Mouse (Mus musculus): ENCODE results near the gene Nrxn2.

The Nrxn2 gene

DNA sequence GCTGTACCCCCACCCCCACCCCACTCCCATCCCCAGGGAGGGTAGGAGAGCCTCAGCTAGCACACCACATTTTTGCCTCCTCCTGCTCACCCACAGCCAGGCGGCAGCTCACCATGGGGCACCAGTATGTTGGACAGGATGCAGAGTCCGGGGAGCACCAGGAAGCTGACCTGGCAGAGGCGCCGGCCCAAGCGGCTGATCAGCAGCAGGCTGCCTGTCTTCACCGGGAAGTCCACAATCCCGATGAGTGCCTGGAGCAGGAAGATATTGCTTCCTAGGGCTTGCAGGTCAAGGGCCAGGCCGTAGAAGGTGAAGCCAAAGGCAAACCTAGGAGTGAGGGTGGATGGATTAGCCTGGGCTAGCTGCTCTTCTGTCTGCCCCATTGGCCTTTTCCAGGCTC, 119.0 kb downstream of the Nrxn2 start:
- Histone ChIP-seq H3K9me3 (ENCODE audit: low read length) (no peaks in the 10 kb centered on the region; the same call in 1 of the 2 replicates), H3K4me1 (replicated peaks; ENCODE audit: low read depth, low read length) (peaks cover 50% of the 10 kb centered on the region), H3K27me3 (ENCODE audit: insufficient read depth, low read length) (peaks cover 49% of the 10 kb centered on the region), H3K4me3 (replicated peaks; ENCODE audit: low read length) (no peak overlapping the region), H3K36me3 (ENCODE audit: insufficient read depth, low read length) (no peaks in the 10 kb centered on the region)
- TF ChIP-seq POU5F1 (IDR thresholded peaks at IDR 0.05; ENCODE audit: borderline replicate concordance, low read length) = no peak
- TF ChIP-seq NANOG (IDR thresholded peaks at IDR 0.05; ENCODE audit: borderline replicate concordance, low read length) = no peak
- TF ChIP-seq CTCF (conservative IDR thresholded peaks at IDR 0.05; ENCODE audit: low read length) = no peak

- peaks cover 47% of the 10 kb centered on the region for H3K27me3 ChIP-seq (ENCODE audit: insufficient read depth, low read length)
- TF ChIP-seq NANOG (IDR thresholded peaks at IDR 0.05; ENCODE audit: borderline replicate concordance, low read length) = no peak
- H3K4me1 ChIP-seq (replicated peaks; ENCODE audit: low read depth, low read length) = peaks cover 45% of the 10 kb centered on the region
- H3K4me3 ChIP-seq (replicated peaks; ENCODE audit: low read length) = no peak overlapping the region
- no peaks in the 10 kb centered on the region for H3K36me3 ChIP-seq (ENCODE audit: insufficient read depth, low read length)
- H3K9me3 ChIP-seq (ENCODE audit: low read length) = no peaks in the 10 kb centered on the region; the same call in 1 of the 2 replicates
Observed at GRCm38 (mm10) chr19:6538546-6538945, 120.0 kb downstream of the Nrxn2 start.

DNA sequence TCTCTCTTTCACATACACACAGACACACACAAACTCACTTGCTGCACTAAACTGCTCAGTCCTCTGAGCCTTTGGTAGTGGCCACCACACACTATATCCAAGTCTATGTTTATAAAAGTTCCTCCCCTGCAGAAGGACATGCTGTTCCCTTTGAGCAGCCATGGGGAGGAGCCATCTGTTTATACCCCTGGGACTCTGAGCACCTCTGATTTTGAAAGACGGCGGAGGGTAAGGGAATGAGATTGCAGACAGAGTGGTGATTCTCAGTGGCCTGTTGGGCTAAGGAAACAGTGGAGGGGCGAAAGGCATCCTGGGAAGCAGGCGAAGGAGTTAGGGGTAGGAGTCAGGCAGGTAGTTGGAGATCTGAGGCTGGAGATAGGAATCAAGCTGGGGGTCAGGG, 121.1 kb downstream of the Nrxn2 start:
- Histone ChIP-seq H3K36me3 (ENCODE audit: insufficient read depth, low read length) (no peaks in the 10 kb centered on the region), H3K4me1 (replicated peaks; ENCODE audit: low read depth, low read length) (peaks cover 37% of the 10 kb centered on the region), H3K4me3 (replicated peaks; ENCODE audit: low read length) (no peak overlapping the region), H3K27me3 (ENCODE audit: insufficient read depth, low read length) (peaks cover 52% of the 10 kb centered on the region), H3K9me3 (ENCODE audit: low read length) (no peaks in the 10 kb centered on the region; the same call in 1 of the 2 replicates)
- no peak for TF ChIP-seq POU5F1 (IDR thresholded peaks at IDR 0.05; ENCODE audit: borderline replicate concordance, low read length)

DNA sequence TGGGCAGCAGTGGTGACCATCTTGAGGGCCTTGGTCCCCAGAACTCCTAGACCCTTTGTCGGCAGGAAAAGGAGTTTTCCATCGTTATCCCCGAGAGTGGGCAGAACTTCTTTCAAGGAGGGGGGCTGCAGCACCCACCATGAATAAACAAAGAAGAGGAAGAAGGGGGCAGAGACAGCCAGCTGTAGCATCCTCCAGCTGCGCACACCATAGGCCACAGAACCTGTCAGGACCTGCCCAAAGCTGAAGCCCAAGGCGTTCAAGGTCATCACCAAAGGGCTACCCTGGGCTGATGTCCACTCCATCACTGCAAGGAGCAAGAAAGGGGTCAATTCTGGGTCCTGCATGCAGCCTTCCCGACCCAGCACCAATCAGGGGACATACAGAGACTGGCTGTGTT, 121.7 kb downstream of the Nrxn2 start:
- no peaks in the 10 kb centered on the region for H3K36me3 ChIP-seq (ENCODE audit: insufficient read depth, low read length)
- peaks cover 53% of the 10 kb centered on the region for H3K27me3 ChIP-seq (ENCODE audit: insufficient read depth, low read length)
- no peaks in the 10 kb centered on the region; the same call in 1 of the 2 replicates for H3K9me3 ChIP-seq (ENCODE audit: low read length)
- no peak overlapping the region for H3K4me3 ChIP-seq (replicated peaks; ENCODE audit: low read length)
- TF ChIP-seq POU5F1 (IDR thresholded peaks at IDR 0.05; ENCODE audit: borderline replicate concordance, low read length) = no peak
- TF ChIP-seq NANOG (IDR thresholded peaks at IDR 0.05; ENCODE audit: borderline replicate concordance, low read length) = no peak
- no peak for TF ChIP-seq CTCF (conservative IDR thresholded peaks at IDR 0.05; ENCODE audit: low read length)
- H3K4me1 ChIP-seq (replicated peaks; ENCODE audit: low read depth, low read length) = peaks cover 36% of the 10 kb centered on the region

GRCm38 (mm10) chr19:6541521-6541920, 123.0 kb downstream of the Nrxn2 start:
- TF ChIP-seq POU5F1 (IDR thresholded peaks at IDR 0.05; ENCODE audit: borderline replicate concordance, low read length) = no peak
- TF ChIP-seq NANOG (IDR thresholded peaks at IDR 0.05; ENCODE audit: borderline replicate concordance, low read length) = no peak
- no peak for TF ChIP-seq CTCF (conservative IDR thresholded peaks at IDR 0.05; ENCODE audit: low read length)
- Histone ChIP-seq H3K27me3 (ENCODE audit: insufficient read depth, low read length) (peaks cover 61% of the 10 kb centered on the region), H3K36me3 (ENCODE audit: insufficient read depth, low read length) (no peaks in the 10 kb centered on the region), H3K4me1 (replicated peaks; ENCODE audit: low read depth, low read length) (peaks cover 31% of the 10 kb centered on the region), H3K4me3 (replicated peaks; ENCODE audit: low read length) (no peak overlapping the region), H3K9me3 (ENCODE audit: low read length) (no peaks in the 10 kb centered on the region; the same call in 1 of the 2 replicates)

DNA sequence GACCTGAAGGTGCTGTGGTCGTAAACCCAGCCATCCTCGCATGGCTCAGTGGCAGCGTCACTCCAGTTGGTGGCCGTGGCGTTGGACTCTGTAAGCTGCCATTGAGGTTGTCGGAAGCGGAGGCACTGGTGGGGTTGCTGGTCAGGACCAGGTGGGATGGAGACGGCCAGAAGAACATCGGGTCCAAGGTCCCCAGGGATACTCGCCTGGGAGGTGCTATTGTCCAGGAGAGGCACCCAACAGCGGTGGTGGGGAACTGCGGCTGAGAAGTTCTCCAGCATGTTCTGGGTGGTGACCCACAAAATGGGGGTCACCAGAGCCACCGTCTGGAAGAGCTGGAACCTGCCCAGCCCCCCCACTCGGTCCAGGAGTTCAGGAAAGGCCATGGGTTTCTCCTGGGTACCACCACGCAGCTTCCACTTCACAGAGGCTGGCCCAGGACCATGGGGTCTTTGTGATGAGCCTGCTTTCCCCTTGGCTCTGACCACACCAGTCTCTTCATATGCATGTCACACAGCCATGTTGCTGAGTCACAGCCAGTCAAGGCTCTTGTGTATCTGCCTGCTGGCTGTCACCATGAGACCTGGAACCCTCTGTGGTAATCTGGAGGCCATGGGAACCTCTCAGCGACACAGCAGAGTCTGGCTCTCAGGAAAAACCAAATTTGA, 124.0 kb downstream of the Nrxn2 start, which contains the start of gene Slc22a12:
Slc22a12 (minus strand) TSS at position 666 of the 668 bp plus-strand sequence.
- Histone ChIP-seq H3K9me3 (ENCODE audit: low read length) (no peaks in the 10 kb centered on the region; the same call in 1 of the 2 replicates), H3K4me1 (replicated peaks; ENCODE audit: low read depth, low read length) (peaks cover 22% of the 10 kb centered on the region), H3K4me3 (replicated peaks; ENCODE audit: low read length) (no peak within 1 kb of the TSS), H3K36me3 (ENCODE audit: insufficient read depth, low read length) (no peaks in the 10 kb centered on the region), H3K27me3 (ENCODE audit: insufficient read depth, low read length) (peaks cover 66% of the 10 kb centered on the region)
- TF ChIP-seq POU5F1 (IDR thresholded peaks at IDR 0.05; ENCODE audit: borderline replicate concordance, low read length) = no peak
- no peak for TF ChIP-seq NANOG (IDR thresholded peaks at IDR 0.05; ENCODE audit: borderline replicate concordance, low read length)
- TF ChIP-seq CTCF (conservative IDR thresholded peaks at IDR 0.05; ENCODE audit: low read length) = no peak

- Histone ChIP-seq H3K9me3 (ENCODE audit: low read length) (no peaks in the 10 kb centered on the region; the same call in 1 of the 2 replicates), H3K36me3 (ENCODE audit: insufficient read depth, low read length) (no peaks in the 10 kb centered on the region), H3K4me3 (replicated peaks; ENCODE audit: low read length) (no peak overlapping the region), H3K4me1 (replicated peaks; ENCODE audit: low read depth, low read length) (peaks cover 18% of the 10 kb centered on the region), H3K27me3 (ENCODE audit: insufficient read depth, low read length) (peaks cover 67% of the 10 kb centered on the region)
- TF ChIP-seq NANOG (IDR thresholded peaks at IDR 0.05; ENCODE audit: borderline replicate concordance, low read length) = no peak
Observed at GRCm38 (mm10) chr19:6543035-6543383, 124.5 kb downstream of the Nrxn2 start.

- peaks cover 67% of the 10 kb centered on the region for H3K27me3 ChIP-seq (ENCODE audit: insufficient read depth, low read length)
- no peak for TF ChIP-seq POU5F1 (IDR thresholded peaks at IDR 0.05; ENCODE audit: borderline replicate concordance, low read length)
- TF ChIP-seq NANOG (IDR thresholded peaks at IDR 0.05; ENCODE audit: borderline replicate concordance, low read length) = no peak
- no peak for TF ChIP-seq CTCF (conservative IDR thresholded peaks at IDR 0.05; ENCODE audit: low read length)
- no peaks in the 10 kb centered on the region for H3K36me3 ChIP-seq (ENCODE audit: insufficient read depth, low read length)
- peaks cover 18% of the 10 kb centered on the region for H3K4me1 ChIP-seq (replicated peaks; ENCODE audit: low read depth, low read length)
- H3K4me3 ChIP-seq (replicated peaks; ENCODE audit: low read length) = no peak overlapping the region
- no peaks in the 10 kb centered on the region; the same call in 1 of the 2 replicates for H3K9me3 ChIP-seq (ENCODE audit: low read length)
Observed at GRCm38 (mm10) chr19:6543518-6543917, 125.0 kb downstream of the Nrxn2 start.

DNA sequence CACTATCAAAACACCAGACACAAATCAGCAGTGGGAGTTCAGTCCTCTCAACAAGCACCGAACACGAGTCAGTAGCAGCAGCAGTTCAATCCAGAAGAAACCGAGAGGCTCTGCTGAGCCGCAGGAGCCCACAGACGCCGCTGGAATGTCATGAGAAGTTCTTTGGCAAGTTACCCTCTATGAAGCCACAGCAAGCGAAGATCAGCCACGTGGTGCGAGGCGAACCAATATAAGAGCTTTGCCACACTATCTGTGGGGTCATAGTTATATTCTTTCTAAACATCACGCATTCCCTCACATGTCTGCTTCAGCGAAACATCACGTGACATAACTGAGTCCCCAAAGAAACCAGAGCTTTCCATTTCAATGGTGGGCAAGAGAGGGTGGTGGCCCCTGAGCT, 126.2 kb downstream of the Nrxn2 start:
- TF ChIP-seq CTCF (conservative IDR thresholded peaks at IDR 0.05; ENCODE audit: low read length) = no peak
- no peak for TF ChIP-seq POU5F1 (IDR thresholded peaks at IDR 0.05; ENCODE audit: borderline replicate concordance, low read length)
- no peak for TF ChIP-seq NANOG (IDR thresholded peaks at IDR 0.05; ENCODE audit: borderline replicate concordance, low read length)
- H3K4me1 ChIP-seq (replicated peaks; ENCODE audit: low read depth, low read length) = peaks cover 18% of the 10 kb centered on the region
- H3K9me3 ChIP-seq (ENCODE audit: low read length) = no peaks in the 10 kb centered on the region; the same call in 1 of the 2 replicates
- no peak overlapping the region for H3K4me3 ChIP-seq (replicated peaks; ENCODE audit: low read length)
- peaks cover 69% of the 10 kb centered on the region for H3K27me3 ChIP-seq (ENCODE audit: insufficient read depth, low read length)
- no peaks in the 10 kb centered on the region for H3K36me3 ChIP-seq (ENCODE audit: insufficient read depth, low read length)

Measured in E14TG2a.4 (cell line).